Mouse (Mus musculus): Measurements from ENCODE around the gene Tns1.

DNA sequence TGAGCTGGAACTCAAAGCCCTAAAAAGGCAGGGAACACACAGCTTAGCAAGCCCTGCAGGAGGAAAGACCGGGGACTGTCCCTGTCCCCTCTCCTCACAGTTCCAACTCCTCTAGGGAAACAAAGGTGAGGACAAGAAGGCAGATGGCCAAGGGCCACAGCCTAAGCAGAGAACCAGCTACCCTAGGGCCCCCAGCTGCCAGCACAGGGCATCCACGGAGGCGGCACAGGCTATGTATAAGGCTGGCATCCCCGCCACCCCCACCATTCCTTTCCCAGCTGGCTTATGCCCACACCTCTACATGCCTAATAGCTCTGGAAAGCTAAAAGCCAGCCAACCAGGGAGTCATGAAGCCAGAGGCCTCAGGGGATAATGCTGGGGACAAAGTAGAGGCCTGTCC is 90.8 kb downstream of the Tns1 start:
- no peak for TF ChIP-seq USF1 (IDR thresholded peaks at IDR 0.05; ENCODE audit: low read depth)
- TF ChIP-seq FOSL1 (IDR thresholded peaks at IDR 0.05; ENCODE audit: insufficient read depth, low read length, poor library complexity, severe bottlenecking): no peak

All from C2C12 (cell line).